Mouse (Mus musculus) hindbrain, embryonic 10.5 days (tissue): ENCODE data around the gene Tex9. TPM values are rescaled to one million over a fixed set of nuclear protein-coding genes. Genes with fewer than 3 reads are reported as not detected.

Source experiments
- DNase-seq: peaks from one replicate; pipeline ENCODE4 v3.0.0-alpha.2; 2017; ENCODE audit warnings: low spot score
- H3K27ac ChIP-seq: fragments of 300-500 bp; sonication (generic); 2 replicates; pipeline ENCODE4 v1.5.1; 2016; ENCODE audit warnings: mild to moderate bottlenecking, moderate library complexity
- H3K27me3 ChIP-seq: fragments of 300-500 bp; sonication (generic); 2 replicates; pipeline ENCODE4 v1.6.1; 2016; ENCODE audit warnings: mild to moderate bottlenecking; ENCODE audit not compliant: poor library complexity, insufficient read depth, severe bottlenecking
- H3K36me3 ChIP-seq: fragments of 300-500 bp; sonication (generic); 2 replicates; pipeline ENCODE4 v1.6.1; 2016; ENCODE audit warnings: mild to moderate bottlenecking, moderate library complexity
- H3K4me1 ChIP-seq: fragments of 300-500 bp; sonication (generic); replicated peaks from 2 replicates; pipeline ENCODE4 v1.6.1; 2016; ENCODE audit warnings: mild to moderate bottlenecking
- H3K4me3 ChIP-seq: fragments of 300-500 bp; sonication (generic); 2 replicates; pipeline ENCODE4 v1.5.1; 2016; ENCODE audit warnings: mild to moderate bottlenecking, moderate library complexity
- H3K9me3 ChIP-seq: fragments of 300-500 bp; sonication (generic); 2 replicates; pipeline ENCODE4 v1.6.1; 2016; ENCODE audit warnings: mild to moderate bottlenecking, moderate library complexity
- WGBS: fragments of 180-500 bp; shearing (Covaris S2); methylation state at CpG from one replicate; pipeline ENCODE4 v1.1.7; 2016; 5-methylcytosine and 5-hydroxymethylcytosine counted together
- polyA plus RNA-seq: library from polyadenylated mRNA; unstranded; fragments of >200 nt; fragmentation: Nextera tagmentation; extraction: Ambion mirVana; gene quantifications from 2 replicates; pipeline ENCODE4 v1.2.1, GENCODE M21; 2016

The Tex9 gene
- 47.0 and 66.3 TPM in 2 replicates for polyA plus RNA-seq

DNA sequence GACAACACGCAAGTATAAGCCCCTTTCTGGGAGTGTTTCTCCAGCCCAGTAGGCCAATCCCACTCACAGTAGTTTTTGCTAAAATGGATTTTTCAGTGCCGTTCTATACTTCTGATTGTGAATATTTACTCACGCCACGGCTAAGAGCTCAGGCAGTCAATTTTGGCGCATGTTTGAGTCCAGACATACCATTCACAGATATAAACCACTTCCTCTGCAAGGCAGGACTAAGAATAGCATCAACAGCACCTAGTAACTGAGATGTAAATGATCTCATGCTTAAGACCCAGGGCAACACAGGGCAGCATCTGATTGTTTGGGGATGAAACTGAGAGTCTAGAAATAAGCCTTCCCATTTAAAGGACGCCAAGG is at the start of gene Tex9:
Gene Tex9, minus strand, starts transcription at position 19 of the 372 bp plus-strand sequence.
- WGBS = 13% methylated on average over 6 of the region's 6 CpGs
- H3K4me3 ChIP-seq = peak within 1 kb of the TSS; percentile 70

DNA sequence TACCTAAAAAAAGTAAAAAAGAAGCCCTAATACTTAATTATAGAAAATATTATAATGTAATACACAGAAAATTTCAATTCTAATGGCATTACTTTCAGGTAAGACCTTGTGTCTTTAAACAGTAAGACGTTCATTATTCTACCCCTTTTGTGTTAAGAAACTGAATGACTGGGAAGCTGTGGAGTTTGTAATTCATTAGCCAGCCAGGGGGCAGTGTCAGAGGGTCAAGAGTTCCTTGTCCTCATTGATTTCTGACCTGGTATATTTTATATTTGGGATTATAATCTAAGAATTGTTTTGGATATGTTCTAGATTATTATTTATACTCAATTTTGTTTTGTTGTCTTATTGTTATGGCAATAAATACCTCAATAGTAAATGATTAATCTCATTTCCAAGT is 45.1 kb upstream of the Tex9 start:
- H3K9me3 ChIP-seq = no peaks in the 10 kb centered on the region
- no peak overlapping the region for H3K27ac ChIP-seq
- H3K27me3 ChIP-seq = no peaks in the 10 kb centered on the region
- WGBS = 41% methylated on average over 1 of the region's 1 CpGs
- H3K4me3 ChIP-seq = no peak overlapping the region
- DNase-seq = no peak
- H3K36me3 ChIP-seq = peaks cover 10% of the 10 kb centered on the region; the same call in 1 of the 2 replicates
- peaks cover 17% of the 10 kb centered on the region for H3K4me1 ChIP-seq

More for the DNA sequence above, at the start of gene Tex9:
- H3K9me3 ChIP-seq = no peaks in the 10 kb centered on the region
- H3K36me3 ChIP-seq = peaks cover 15% of the 10 kb centered on the region
- H3K27ac ChIP-seq = peak within 1 kb of the TSS; percentile 95
- no peak for DNase-seq
- no peaks in the 10 kb centered on the region for H3K27me3 ChIP-seq
- H3K4me1 ChIP-seq = peaks cover 14% of the 10 kb centered on the region

DNA sequence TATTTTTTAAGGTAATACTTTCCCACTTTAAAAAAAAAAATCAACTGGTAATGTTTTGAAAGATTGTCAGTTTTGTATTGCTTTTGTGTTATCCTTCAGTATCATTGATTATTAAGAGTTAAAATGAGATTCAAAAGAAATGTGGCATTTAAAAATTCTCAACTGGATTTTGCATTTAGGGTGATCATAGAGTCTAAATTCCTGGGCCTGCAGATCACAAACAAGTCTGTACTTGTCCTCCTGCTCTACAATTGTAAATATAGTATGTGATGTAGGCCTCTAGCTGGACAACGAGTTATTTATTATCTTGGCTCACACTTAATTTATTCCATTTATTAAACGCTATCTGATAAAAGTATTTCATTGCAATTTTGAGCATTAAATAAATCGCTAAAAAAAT is 43.4 kb upstream of the Tex9 start:
- DNase-seq = no peak
- Histone ChIP-seq H3K36me3 (peaks cover 6% of the 10 kb centered on the region; the same call in 1 of the 2 replicates), H3K27ac (no peak overlapping the region), H3K27me3 (no peaks in the 10 kb centered on the region), H3K4me1 (peaks cover 31% of the 10 kb centered on the region), H3K4me3 (no peak overlapping the region), H3K9me3 (no peaks in the 10 kb centered on the region)
- WGBS = 91% methylated on average over 3 of the region's 3 CpGs

DNA sequence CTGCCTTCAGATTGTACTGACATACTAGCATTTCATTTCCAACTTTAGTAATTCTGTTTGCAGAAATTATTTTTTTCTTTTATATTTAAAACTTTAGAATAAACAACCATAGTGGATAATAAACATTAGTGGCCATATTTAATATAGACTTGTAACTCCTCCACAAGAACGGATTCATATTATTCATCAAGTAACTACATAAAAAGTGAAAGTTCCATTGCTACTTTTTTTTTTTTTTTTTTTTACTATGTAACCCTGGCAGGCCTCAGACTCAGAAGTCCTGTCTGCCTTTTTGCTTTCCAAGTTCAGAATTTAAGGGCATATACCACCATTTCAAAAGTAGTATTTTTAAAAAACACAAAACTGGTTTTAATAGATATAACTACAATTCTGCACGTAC is 43.0 kb upstream of the Tex9 start:
- WGBS = 95% methylated on average over 2 of the region's 2 CpGs
- Histone ChIP-seq H3K27me3 (no peaks in the 10 kb centered on the region), H3K4me1 (peaks cover 35% of the 10 kb centered on the region), H3K9me3 (no peaks in the 10 kb centered on the region), H3K27ac (no peak overlapping the region), H3K36me3 (peaks cover 2% of the 10 kb centered on the region; the same call in 1 of the 2 replicates), H3K4me3 (no peak overlapping the region)
- no peak for DNase-seq

DNA sequence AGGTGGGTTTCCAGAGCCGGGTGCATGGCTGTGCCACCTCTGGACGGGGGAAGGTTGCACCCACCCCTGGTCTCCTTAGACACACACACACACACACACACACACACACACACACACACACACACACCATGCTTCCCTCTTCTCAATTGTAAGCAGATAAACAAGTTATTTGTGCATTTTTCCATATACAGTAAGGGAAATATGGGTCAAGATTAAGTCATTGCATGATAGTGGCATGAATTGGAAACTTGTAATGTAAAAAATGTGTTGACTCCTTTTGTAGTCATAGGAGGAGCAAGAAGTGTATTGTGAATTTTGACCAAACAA is 41.0 kb upstream of the Tex9 start:
- no peaks in the 10 kb centered on the region for H3K36me3 ChIP-seq
- peak overlapping the region; percentile 99 for H3K27ac ChIP-seq
- H3K4me3 ChIP-seq = peak overlapping the region; percentile 97
- 0% methylated on average over 2 of the region's 2 CpGs for WGBS
- no peaks in the 10 kb centered on the region for H3K9me3 ChIP-seq
- H3K27me3 ChIP-seq = no peaks in the 10 kb centered on the region
- no peak for DNase-seq
- peaks cover 36% of the 10 kb centered on the region for H3K4me1 ChIP-seq

DNA sequence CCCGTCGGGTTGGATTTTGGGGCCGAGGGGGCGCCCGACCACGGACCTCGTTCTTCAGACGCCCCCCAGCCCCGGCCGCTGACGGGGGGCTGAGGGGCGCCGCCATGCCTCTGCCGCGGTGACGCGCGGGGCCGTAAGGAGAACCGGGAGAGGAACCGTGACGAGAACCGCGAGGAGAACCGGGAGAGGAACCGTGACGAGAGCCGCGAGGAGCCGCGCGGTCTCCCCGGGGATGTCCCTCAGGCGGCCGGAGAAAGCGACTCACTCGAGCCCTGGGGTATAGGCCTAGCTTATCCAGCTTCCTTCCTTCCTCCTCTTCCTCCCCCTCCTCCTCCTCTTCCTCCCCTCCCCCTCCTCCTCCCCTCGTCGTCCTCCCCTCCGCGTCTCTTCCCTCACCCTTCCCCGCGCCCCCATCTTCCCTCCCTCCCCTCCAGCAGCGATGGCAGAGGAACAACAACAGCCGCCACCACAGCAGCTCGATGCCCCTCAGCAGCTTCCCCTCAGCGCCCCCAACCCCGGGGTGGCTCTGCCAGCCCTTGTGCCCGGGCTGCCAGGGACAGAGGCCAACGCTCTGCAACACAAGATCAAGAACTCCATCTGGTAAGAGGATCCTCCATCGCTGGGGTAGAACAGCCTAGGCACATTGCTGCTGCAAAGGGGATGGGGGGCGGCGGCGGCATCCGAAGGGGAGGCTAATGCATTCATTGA is 40.5 kb upstream of the Tex9 start:
- H3K27me3 ChIP-seq = no peaks in the 10 kb centered on the region
- under 1% methylated on average over 54 of the region's 55 CpGs for WGBS
- peaks cover 36% of the 10 kb centered on the region for H3K4me1 ChIP-seq
- no peaks in the 10 kb centered on the region for H3K9me3 ChIP-seq
- no peaks in the 10 kb centered on the region for H3K36me3 ChIP-seq
- peak overlapping the region; percentile 97 for H3K4me3 ChIP-seq
- DNase-seq = peak; percentile 79
- peak overlapping the region; percentile 99 for H3K27ac ChIP-seq

DNA sequence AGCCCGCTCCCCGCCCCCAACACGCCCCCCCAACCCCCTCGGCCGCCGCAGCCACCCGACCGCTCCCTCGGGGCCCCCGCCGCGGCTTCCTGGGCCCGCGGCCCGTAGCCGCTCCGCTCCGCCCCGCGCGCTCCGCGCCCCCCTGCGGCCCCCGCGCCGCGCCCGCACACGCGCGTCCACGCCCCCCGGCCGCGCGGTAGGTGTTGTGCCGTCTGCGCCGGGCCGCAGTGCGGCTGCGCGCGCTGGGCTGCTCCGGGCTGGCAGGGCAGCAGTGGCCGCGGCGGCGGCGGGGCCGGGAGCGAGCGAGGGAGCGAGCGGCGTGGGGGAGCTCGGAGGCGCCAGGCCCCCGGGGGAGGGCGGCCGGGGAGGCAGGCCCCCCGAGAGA is 40.0 kb upstream of the Tex9 start, which contains the start of gene Rfx7:
Gene Rfx7, plus strand, starts transcription at position 245 of the 385 bp plus-strand sequence.
- WGBS = 2% methylated on average over 61 of the region's 63 CpGs

DNA sequence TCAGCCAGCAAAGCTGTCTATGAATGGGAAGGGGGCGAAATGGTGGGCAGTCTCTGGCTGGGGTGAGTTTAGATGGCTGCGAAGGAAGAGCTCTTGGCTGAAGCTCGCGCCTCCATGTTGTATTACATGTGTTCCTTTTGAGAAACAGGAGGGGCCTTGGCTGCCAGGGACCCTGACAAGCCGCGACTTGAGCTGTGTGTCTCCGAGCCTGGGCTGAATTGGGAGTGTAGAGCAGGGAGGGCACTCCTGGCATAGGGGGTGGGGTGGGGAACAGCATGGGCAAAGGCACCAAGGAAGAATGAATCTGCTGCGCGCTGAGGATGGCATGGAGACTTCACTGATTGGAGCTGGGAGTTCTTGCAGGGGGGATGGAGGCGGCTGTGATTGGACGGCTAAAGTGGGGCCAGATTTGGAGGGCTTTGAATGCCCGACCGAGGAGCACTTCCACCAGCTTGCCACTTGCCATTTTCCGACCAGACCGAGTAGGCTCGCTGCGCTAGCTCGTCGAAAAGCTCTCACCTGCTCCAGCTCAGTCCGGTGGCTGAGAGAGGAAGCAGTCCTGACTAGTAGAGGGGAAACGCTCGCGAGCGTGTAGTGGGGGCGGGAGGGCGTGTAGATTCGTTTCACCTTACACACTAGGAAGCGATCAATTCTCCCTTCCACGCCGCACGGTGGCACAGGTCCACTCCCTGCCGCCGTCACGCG is 39.4 kb upstream of the Tex9 start:
- 2% methylated on average over 35 of the region's 35 CpGs for WGBS
- H3K27me3 ChIP-seq = no peaks in the 10 kb centered on the region
- peaks cover 36% of the 10 kb centered on the region for H3K4me1 ChIP-seq
- peak; percentile 93 for DNase-seq
- H3K36me3 ChIP-seq = no peaks in the 10 kb centered on the region
- H3K4me3 ChIP-seq = peak overlapping the region; percentile 97
- no peaks in the 10 kb centered on the region for H3K9me3 ChIP-seq
- peak overlapping the region; percentile 99 for H3K27ac ChIP-seq

More for the DNA sequence above, 40.0 kb upstream of the Tex9 start, which contains the start of gene Rfx7:
- peak; percentile 78 for DNase-seq
- H3K27ac ChIP-seq = peak within 1 kb of the TSS; percentile 99
- peak within 1 kb of the TSS; percentile 97 for H3K4me3 ChIP-seq
- no peaks in the 10 kb centered on the region for H3K36me3 ChIP-seq
- H3K9me3 ChIP-seq = no peaks in the 10 kb centered on the region
- peaks cover 36% of the 10 kb centered on the region for H3K4me1 ChIP-seq
- no peaks in the 10 kb centered on the region for H3K27me3 ChIP-seq

DNA sequence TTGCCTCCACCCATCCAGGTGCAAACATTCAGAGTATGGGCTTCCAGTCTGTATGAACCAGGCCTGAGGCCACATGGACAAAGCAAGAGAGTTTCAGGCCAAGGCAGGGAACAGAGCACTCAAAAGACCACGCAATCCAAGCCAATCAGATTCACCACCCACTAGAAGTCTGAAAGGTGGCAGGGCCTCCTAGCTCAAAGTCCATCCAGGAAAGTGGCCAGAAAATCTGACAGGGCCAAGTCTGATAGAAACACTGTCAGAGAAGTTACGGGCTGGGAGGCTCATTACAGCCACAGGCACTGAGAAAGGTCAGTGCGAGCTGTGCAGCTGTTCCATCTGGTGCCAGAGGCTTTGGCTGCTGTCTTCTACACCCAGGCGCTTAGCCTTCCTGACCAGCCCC is 38.8 kb upstream of the Tex9 start:
- no peak for DNase-seq
- 38% methylated on average over 4 of the region's 4 CpGs for WGBS
- peaks cover 36% of the 10 kb centered on the region for H3K4me1 ChIP-seq

DNA sequence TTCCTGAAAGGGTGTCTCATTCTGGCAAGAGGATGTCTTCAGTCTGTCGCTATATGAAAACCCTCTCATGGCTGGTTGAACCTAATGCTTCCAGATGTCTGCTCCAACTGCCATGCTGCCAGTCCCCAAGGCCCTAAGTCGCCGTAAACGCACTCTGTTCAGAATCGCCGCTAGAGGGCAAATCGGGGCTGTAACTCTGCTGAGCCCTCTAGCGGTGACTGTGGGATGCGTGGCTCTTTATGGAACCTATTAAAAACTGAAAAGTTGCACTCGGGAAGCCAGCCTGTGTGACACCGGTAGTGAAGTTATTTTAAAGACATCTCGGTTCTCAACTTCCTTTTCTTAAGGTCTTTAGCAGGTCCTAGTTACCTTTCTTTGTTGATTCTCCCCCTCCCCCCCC is 38.2 kb upstream of the Tex9 start:
- no peaks in the 10 kb centered on the region for H3K27me3 ChIP-seq
- H3K4me1 ChIP-seq = peaks cover 36% of the 10 kb centered on the region
- under 1% methylated on average over 12 of the region's 12 CpGs for WGBS
- H3K4me3 ChIP-seq = peak overlapping the region; percentile 18
- peak; percentile 89 for DNase-seq
- no peaks in the 10 kb centered on the region for H3K9me3 ChIP-seq
- H3K36me3 ChIP-seq = no peaks in the 10 kb centered on the region
- 0 out of 2 replicates have a peak overlapping the region, but pooled peaks have one; percentile 99 for H3K27ac ChIP-seq

More for the DNA sequence above, 38.8 kb upstream of the Tex9 start:
- H3K27me3 ChIP-seq = no peaks in the 10 kb centered on the region
- H3K9me3 ChIP-seq = no peaks in the 10 kb centered on the region
- H3K4me3 ChIP-seq = peak overlapping the region; percentile 97
- no peaks in the 10 kb centered on the region for H3K36me3 ChIP-seq
- H3K27ac ChIP-seq = peak overlapping the region; percentile 99

DNA sequence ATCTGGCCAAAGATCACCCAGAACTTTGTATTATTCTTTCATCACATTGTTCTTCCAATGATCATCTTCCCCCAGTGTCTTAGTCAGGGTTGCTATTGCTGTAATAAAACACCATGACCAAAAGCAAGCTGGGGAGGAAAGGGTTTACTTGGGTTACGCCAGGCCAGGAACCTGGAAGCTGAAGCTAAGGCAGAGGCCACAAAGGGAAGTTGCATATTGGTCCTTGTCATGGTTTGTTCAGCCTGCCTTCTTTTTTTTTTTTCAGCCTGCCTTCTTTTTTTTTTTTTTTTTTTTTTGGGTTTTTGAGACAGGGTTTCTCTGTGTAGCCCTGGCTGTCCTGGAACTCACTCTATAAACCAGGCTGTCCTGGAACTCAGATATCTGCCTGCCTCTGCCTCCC is 34.1 kb upstream of the Tex9 start:
- H3K4me3 ChIP-seq = no peak overlapping the region
- DNase-seq = no peak
- no peaks in the 10 kb centered on the region for H3K36me3 ChIP-seq
- H3K27me3 ChIP-seq = no peaks in the 10 kb centered on the region
- no peak overlapping the region for H3K27ac ChIP-seq
- H3K9me3 ChIP-seq = no peaks in the 10 kb centered on the region
- 78% methylated on average over 1 of the region's 1 CpGs for WGBS
- peaks cover 12% of the 10 kb centered on the region for H3K4me1 ChIP-seq

DNA sequence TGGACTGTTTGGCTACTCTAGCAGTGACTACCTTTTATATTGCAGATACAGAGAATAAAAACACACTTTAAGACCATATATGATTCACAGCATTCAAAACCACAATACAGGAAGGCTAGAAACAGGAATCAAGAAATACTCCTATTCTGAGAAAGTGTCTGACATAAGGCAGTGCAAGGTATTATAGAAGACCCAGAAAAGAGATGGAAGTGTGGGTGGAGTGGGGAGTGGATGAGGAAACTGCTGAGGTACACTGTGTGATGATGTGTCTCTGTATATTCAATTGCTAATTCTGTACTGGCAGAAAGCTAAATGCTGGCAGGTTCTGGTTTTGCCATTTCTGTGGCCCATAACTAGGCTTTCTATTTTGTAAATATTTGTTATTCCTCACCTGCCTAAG is 28.8 kb upstream of the Tex9 start:
- H3K27me3 ChIP-seq = no peaks in the 10 kb centered on the region
- no peaks in the 10 kb centered on the region for H3K9me3 ChIP-seq
- no peaks in the 10 kb centered on the region for H3K36me3 ChIP-seq
- no peak for DNase-seq
- no peak overlapping the region for H3K4me3 ChIP-seq
- H3K27ac ChIP-seq = no peak overlapping the region
- no peaks in the 10 kb centered on the region for H3K4me1 ChIP-seq

DNA sequence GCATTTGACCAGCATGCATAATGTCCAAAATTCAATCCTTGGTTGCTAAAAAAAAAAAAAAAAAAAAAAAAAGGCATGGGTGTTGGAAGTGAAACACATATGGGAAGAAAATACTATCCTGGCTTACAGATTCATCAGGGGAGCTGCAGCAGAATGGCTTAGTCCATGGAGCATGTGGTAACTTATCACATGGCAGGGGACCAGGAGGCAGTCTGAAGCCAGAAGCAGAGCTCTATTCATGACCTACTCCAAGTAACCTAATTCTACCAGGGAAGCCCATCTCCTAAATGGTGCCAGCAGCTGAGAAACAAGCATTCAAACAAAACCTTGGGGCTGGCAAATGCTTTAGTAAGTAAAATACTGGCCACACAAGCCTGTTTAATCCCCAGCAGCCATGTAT is 27.2 kb upstream of the Tex9 start:
- Histone ChIP-seq H3K9me3 (no peaks in the 10 kb centered on the region), H3K36me3 (no peaks in the 10 kb centered on the region), H3K4me3 (no peak overlapping the region), H3K27ac (no peak overlapping the region), H3K27me3 (no peaks in the 10 kb centered on the region), H3K4me1 (no peaks in the 10 kb centered on the region)
- no peak for DNase-seq
